Mouse (Mus musculus) neural tube, embryonic 15.5 days (tissue): ENCODE measurements at regions not wholly inside any gene's neighbourhood (a gene's known extent, or its start where the extent isn't known, plus 50 kb on each side); places are given as distances from the start of the nearest gene placed in this dataset.
"Not testable (repeated sequence)": the region's sequence is repeated elsewhere in the genome, so short reads cannot be mapped to it uniquely, and the experiment has no call there.

Experiments
- ATAC-seq: fragments of 200-750 bp; cut with Nextera tagmentation; 2 replicates; pipeline ENCODE4 v1.8.0; 2017; ENCODE audit warnings: mild to moderate bottlenecking, moderate TSS enrichment, moderate library complexity; ENCODE audit not compliant: low FRiP score
- H3K27ac ChIP-seq: fragments of 300-500 bp; sonication (generic); replicated peaks from 2 replicates; pipeline ENCODE4 v1.5.1; 2015; ENCODE audit warnings: mild to moderate bottlenecking, inconsistent platforms
- H3K27me3 ChIP-seq: fragments of 300-500 bp; sonication (generic); replicated peaks from 2 replicates; pipeline ENCODE4 v1.6.1; 2015; ENCODE audit warnings: inconsistent platforms
- H3K36me3 ChIP-seq: fragments of 300-500 bp; sonication (generic); 2 replicates; pipeline ENCODE4 v1.6.1; 2015; ENCODE audit warnings: inconsistent platforms
- H3K4me1 ChIP-seq: fragments of 300-500 bp; sonication (generic); 2 replicates; pipeline ENCODE4 v1.6.1; 2015; ENCODE audit warnings: inconsistent platforms
- H3K4me2 ChIP-seq: fragments of 300-500 bp; sonication (generic); 2 replicates; pipeline ENCODE4 v1.6.1; 2015; ENCODE audit warnings: inconsistent platforms, mild to moderate bottlenecking, moderate library complexity
- H3K4me3 ChIP-seq: fragments of 300-500 bp; sonication (generic); replicated peaks from 2 replicates; pipeline ENCODE4 v1.5.1; 2015; ENCODE audit warnings: mild to moderate bottlenecking, inconsistent platforms
- H3K9ac ChIP-seq: fragments of 300-500 bp; sonication (generic); replicated peaks from 2 replicates; pipeline ENCODE4 v1.6.1; 2015; ENCODE audit warnings: mild to moderate bottlenecking, inconsistent platforms
- H3K9me3 ChIP-seq: fragments of 300-500 bp; sonication (generic); replicated peaks from 2 replicates; pipeline ENCODE4 v1.6.1; 2016; ENCODE audit warnings: inconsistent platforms
- WGBS: fragments of 180-500 bp; shearing (Covaris S2); methylation state at CpG from one replicate; pipeline ENCODE4 v1.1.7; 2015; ENCODE audit warnings: mixed read lengths; 5-methylcytosine and 5-hydroxymethylcytosine counted together

DNA sequence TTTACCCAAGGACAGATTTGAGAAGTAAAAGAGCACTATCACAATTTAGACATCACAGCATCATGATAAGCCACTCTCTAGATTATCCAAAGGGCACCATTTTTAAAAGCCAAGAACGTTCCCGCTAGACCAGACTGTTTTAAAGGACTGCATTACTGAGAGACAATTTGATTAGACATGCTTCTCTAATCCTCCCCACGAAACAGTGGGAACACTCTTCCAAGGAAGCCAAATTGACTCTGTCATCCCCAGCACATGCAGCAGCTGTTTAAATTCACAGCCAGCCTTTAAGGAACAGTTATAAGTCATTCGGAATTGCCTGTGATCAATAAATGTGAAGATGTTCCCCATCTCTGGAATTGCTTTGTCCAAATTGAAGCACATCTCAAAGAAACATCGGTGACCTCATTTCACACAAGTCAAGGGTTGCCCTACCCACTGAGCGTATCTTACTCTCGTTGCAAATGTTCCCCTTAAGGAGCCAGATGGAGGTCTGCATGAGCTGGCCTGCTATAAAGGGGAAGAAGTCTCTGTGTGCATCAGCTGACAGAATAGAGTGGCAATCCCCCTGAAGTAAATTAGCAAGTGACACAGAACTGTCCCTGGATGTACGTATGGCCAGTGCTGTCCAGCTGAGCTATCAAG, 393.2 kb downstream of the Pid1 start:
- Histone ChIP-seq H3K27ac (no peak overlapping the region), H3K4me3 (no peak overlapping the region), H3K36me3 (no peaks in the 10 kb centered on the region), H3K27me3 (no peaks in the 10 kb centered on the region), H3K4me1 (no peaks in the 10 kb centered on the region), H3K9ac (no peak overlapping the region), H3K4me2 (no peak overlapping the region), H3K9me3 (no peaks in the 10 kb centered on the region)
- WGBS = 35% methylated on average over 8 of the region's 8 CpGs
- peak; percentile 50; the same call in 1 of the 2 replicates for ATAC-seq

DNA sequence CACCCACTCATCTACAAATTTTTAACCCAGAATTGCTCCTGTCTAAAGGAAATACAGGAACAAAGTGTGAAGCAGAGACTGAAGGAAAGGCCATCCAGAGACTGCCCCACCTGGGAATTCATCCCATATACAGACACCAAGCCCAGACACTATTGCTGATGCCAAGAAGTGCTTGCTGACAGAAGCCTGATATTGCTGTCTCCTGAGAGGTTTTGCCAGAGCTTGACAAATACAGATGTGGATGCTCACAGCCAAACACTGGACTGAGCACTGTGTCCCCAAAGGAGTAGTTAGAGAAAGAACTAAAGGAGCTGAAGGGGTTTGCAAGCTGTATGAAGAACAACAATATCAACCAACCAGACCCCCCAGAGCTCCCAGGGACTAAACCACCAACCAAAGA, 399.3 kb downstream of the Pid1 start:
- not testable (repeated sequence) for H3K4me2 ChIP-seq, H3K9me3 ChIP-seq, ATAC-seq, H3K4me1 ChIP-seq, H3K27ac ChIP-seq, H3K27me3 ChIP-seq, H3K9ac ChIP-seq, H3K36me3 ChIP-seq, H3K4me3 ChIP-seq

DNA sequence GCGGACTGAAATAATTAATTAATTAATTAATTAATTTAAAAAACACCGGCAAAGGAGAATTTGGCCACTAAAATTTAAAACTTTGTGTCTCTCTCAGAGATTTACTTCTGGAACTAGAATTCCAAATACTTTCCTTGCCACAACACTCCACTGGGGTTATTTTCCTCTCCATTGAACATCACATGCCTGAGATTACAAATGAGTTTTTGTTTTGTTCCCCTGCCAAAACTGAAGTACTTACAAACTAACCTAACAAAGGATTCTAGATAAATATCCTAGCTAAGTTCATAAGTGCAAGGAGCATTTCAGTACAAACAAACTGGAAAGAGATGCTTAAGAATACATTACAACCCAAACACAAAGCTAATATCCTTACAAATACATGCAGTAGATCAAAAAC, 402.2 kb downstream of the Pid1 start:
- 91% methylated on average over 2 of the region's 2 CpGs for WGBS
- H3K4me3 ChIP-seq = no peak overlapping the region
- H3K27ac ChIP-seq = no peak overlapping the region
- no peak overlapping the region for H3K9ac ChIP-seq
- no peaks in the 10 kb centered on the region for H3K27me3 ChIP-seq
- no peaks in the 10 kb centered on the region for H3K4me1 ChIP-seq
- H3K4me2 ChIP-seq = no peak overlapping the region
- H3K36me3 ChIP-seq = no peaks in the 10 kb centered on the region
- no peaks in the 10 kb centered on the region for H3K9me3 ChIP-seq
- ATAC-seq = no peak

DNA sequence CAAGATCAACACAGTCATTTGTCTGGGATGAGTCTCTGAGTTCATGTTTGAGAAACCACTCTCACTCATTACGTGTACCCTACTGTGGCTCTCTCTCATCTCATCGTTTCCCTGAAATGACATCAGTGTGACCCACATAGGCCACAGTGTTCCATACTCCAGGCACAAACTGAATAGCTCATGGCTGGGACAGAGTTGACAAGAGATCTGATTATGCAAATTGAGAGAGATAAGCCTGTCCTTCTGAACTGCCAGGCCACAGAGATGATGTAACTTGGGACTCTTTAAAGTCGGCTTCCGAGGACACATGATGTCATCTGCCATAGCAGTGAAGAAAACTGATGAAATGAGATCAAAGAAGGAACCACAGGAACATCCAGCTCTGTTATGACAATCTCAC, 404.2 kb downstream of the Pid1 start:
- Histone ChIP-seq H3K36me3 (no peaks in the 10 kb centered on the region), H3K9ac (no peak overlapping the region), H3K4me2 (no peak overlapping the region), H3K4me1 (no peaks in the 10 kb centered on the region), H3K27me3 (no peaks in the 10 kb centered on the region), H3K9me3 (no peaks in the 10 kb centered on the region), H3K4me3 (no peak overlapping the region), H3K27ac (no peak overlapping the region)
- 94% methylated on average over 4 of the region's 4 CpGs for WGBS
- no peak for ATAC-seq

DNA sequence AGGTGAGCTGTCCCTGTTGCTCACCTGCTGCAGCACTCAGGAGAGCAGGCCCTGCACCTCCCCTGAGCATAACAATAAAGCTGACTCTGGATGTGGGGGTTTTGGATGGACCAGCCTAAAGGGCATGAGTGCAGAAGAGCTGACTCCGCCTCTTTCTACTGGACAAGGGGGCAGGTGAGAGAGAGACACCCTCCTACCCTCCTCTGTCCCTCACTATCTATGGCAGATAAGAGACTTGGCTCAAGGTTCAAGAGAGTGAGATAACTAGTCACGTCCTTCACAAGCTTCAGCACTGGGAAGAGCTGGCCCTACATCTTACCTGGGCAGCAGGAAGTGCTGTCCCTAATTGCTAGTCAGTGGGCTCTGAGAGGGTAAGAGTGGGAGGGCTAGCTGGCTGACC, 441.1 kb downstream of the Pid1 start:
- H3K27ac ChIP-seq = no peak overlapping the region
- ATAC-seq = no peak
- no peaks in the 10 kb centered on the region for H3K4me1 ChIP-seq
- 85% methylated on average over 2 of the region's 2 CpGs for WGBS
- no peak overlapping the region for H3K4me3 ChIP-seq
- no peak overlapping the region for H3K9ac ChIP-seq
- H3K27me3 ChIP-seq = no peaks in the 10 kb centered on the region
- no peak overlapping the region for H3K4me2 ChIP-seq
- H3K9me3 ChIP-seq = no peaks in the 10 kb centered on the region
- H3K36me3 ChIP-seq = no peaks in the 10 kb centered on the region

DNA sequence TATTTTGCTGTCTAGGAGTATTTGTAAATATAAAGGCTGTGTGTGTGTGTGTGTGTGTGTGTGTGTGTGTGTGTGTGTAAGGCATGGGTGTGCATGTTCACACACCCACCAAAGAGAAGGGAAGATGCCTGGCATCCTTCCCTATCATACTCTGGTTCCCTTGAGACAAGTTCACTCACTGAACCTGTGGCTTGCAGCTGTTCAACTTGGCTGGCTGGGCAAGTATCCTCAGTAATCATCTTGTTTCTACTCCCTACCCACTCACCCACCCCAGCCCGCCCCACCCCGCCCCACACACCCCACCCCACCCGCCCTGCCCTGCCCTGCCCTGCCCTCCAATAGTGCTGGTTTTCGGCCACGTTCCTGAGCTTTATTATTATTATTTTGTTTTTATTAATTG, 448.5 kb downstream of the Pid1 start:
- Histone ChIP-seq H3K4me1 (no peaks in the 10 kb centered on the region), H3K36me3 (no peaks in the 10 kb centered on the region), H3K4me3 (no peak overlapping the region), H3K9ac (no peak overlapping the region), H3K27me3 (no peaks in the 10 kb centered on the region), H3K27ac (no peak overlapping the region), H3K4me2 (no peak overlapping the region), H3K9me3 (no peaks in the 10 kb centered on the region)
- WGBS = 89% methylated on average over 5 of the region's 5 CpGs
- ATAC-seq = no peak

DNA sequence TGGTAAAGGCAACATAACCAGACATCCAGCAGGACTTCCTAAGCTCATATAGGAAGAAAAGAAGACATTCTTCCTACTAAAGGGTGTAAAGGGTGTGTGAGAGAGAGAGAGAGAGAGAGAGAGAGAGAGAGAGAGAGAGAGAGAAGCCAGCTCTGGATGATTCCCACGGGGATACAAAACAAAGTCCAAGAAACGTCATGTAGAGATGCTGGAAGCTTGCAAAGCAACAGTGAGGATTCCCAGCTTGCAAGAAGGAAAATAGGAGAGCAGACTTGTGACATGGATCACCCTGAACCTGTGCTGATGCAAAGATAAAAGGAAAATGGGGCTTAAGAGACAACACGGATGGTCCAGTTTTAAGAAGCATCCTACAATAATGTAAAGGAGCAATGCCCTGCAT, 456.6 kb downstream of the Pid1 start:
- WGBS = 56% methylated on average over 3 of the region's 3 CpGs
- Histone ChIP-seq H3K36me3 (no peaks in the 10 kb centered on the region), H3K9ac (no peak overlapping the region), H3K27me3 (no peaks in the 10 kb centered on the region), H3K27ac (no peak overlapping the region), H3K9me3 (no peaks in the 10 kb centered on the region), H3K4me1 (no peaks in the 10 kb centered on the region), H3K4me3 (no peak overlapping the region), H3K4me2 (no peak overlapping the region)
- no peak for ATAC-seq

DNA sequence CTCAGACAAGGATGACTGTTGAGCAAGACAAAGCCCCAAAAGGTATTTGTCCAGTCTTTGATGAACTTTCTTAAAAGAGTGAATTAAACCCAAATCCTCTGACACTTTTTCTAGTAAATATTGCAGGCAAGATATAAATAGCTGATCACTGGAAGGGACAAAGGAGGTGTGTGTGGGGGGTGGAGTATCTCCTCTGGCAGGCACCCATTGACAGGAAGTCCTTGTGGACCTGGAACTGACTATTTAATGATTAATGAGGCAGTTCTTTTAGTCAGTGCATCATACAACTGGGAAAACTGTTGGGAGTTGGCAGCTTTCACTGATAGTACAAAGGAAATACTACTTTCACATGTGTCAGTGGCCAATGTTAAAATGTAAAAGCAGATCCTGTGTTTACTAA, 457.1 kb downstream of the Pid1 start:
- Histone ChIP-seq H3K4me1 (no peaks in the 10 kb centered on the region), H3K27ac (no peak overlapping the region), H3K36me3 (no peaks in the 10 kb centered on the region), H3K27me3 (no peaks in the 10 kb centered on the region), H3K9me3 (no peaks in the 10 kb centered on the region), H3K9ac (no peak overlapping the region), H3K4me3 (no peak overlapping the region), H3K4me2 (no peak overlapping the region)
- ATAC-seq = no peak

DNA sequence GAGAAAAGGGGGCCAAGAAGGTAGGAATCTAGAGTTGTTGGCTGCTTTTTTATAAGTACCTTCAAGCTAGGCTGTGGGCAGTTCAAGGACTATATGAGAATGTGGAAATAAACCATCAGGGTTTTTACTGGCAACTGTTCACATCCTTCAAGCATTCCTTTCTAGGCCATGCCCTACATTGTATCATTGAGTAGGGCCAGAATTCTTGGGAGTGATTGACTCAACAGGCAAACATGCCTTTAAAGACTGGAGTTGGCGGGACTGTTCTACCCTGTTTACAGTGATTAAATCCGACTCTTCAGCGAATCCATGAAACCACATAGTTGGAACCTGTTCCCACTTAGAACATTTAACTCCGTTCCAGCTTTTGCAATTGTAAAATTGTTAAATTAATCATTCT, 463.8 kb downstream of the Pid1 start:
- H3K9me3 ChIP-seq = no peaks in the 10 kb centered on the region
- H3K4me1 ChIP-seq = peaks cover 7% of the 10 kb centered on the region; the same call in 1 of the 2 replicates
- H3K4me2 ChIP-seq = no peak overlapping the region
- no peak overlapping the region for H3K4me3 ChIP-seq
- no peak overlapping the region for H3K9ac ChIP-seq
- 91% methylated on average over 4 of the region's 4 CpGs for WGBS
- no peaks in the 10 kb centered on the region for H3K27me3 ChIP-seq
- no peaks in the 10 kb centered on the region for H3K36me3 ChIP-seq
- no peak for ATAC-seq
- no peak overlapping the region for H3K27ac ChIP-seq

DNA sequence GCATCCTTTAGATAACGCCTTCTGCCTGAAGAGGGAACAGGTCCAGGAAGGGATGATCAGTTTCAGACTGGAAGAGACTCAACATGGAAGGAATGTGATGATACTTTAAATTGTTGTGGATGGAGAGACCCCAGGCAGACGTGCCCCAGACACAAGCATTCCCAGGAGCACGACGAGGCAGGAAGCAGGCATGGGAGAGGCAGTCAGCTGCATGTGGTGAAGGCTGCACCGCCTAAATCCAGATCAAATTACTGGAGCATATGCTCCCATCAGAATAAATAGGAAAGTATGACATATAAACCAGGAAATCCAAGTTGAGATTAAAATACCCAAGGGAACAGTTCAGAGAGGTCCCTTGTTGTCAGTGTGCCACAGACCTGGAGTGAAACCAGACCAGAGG, 467.3 kb downstream of the Pid1 start:
- Histone ChIP-seq H3K27ac (no peak overlapping the region), H3K27me3 (no peaks in the 10 kb centered on the region), H3K9me3 (no peaks in the 10 kb centered on the region), H3K36me3 (no peaks in the 10 kb centered on the region), H3K4me2 (no peak overlapping the region), H3K9ac (no peak overlapping the region), H3K4me1 (peaks cover 7% of the 10 kb centered on the region; the same call in 1 of the 2 replicates), H3K4me3 (no peak overlapping the region)
- ATAC-seq = no peak
- WGBS = 41% methylated on average over 5 of the region's 5 CpGs

DNA sequence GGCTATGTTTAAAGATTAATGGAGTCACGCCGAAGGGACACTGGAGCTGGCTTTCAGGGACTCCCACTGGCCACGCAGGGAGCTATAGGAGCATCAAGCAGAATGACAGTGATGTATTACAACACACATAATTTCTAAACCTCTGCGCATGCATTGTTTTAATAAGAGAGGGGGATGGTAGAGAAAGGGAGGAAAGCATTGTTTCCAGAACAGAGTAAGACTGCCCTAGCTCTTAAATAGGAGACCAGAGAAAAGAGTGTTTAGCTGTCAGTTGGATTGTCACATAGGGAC, 471.1 kb upstream of the Sphkap start:
- no peak overlapping the region for H3K27ac ChIP-seq
- H3K4me3 ChIP-seq = no peak overlapping the region
- H3K36me3 ChIP-seq = no peaks in the 10 kb centered on the region
- H3K9ac ChIP-seq = no peak overlapping the region
- H3K4me1 ChIP-seq = 0 out of 2 replicates have a peak, but pooled peaks cover 3% of the 10 kb centered on the region
- H3K27me3 ChIP-seq = no peaks in the 10 kb centered on the region
- 20% methylated on average over 4 of the region's 4 CpGs for WGBS
- peak; percentile 41; the same call in 1 of the 2 replicates for ATAC-seq
- H3K9me3 ChIP-seq = no peaks in the 10 kb centered on the region
- H3K4me2 ChIP-seq = no peak overlapping the region

DNA sequence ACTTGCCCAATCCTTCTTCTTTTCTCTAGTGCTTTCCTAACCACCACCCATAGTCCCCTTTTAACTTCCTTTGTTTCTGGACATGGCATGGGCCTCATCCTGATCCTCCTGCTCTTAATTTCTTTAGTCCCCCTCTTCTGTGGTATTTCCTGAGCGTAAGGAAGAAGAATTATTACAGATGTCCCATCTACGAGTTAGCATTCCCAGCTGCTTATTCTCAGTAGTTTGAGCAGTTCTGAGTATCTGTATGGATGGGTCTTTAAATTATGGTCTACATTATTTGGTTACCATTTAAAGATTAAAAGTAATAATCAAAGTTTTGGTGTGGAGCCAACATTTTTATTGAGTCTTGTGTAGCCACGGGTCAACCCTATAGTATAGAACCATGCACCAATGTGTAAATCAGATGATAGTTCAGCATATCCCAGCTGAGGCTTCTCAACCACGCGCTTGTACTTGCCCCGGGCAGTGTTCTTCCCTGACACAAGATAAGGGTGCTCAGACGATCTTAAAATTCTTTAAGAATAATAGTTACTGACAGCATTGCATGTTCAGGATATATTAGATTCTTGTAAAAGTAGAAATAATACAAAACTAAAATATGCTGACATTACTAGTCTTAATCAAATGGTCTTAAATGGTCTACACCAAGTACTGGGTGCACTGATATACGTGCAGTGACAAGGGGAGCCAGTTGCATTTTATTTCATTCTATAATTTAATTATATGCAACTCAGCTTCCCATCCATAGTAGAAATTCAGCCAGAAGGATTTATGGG, 470.5 kb upstream of the Sphkap start:
- Histone ChIP-seq H3K4me3 (no peak overlapping the region), H3K27me3 (no peaks in the 10 kb centered on the region), H3K4me2 (no peak overlapping the region), H3K36me3 (no peaks in the 10 kb centered on the region), H3K9me3 (no peaks in the 10 kb centered on the region), H3K27ac (no peak overlapping the region), H3K9ac (no peak overlapping the region), H3K4me1 (0 out of 2 replicates have a peak, but pooled peaks cover 3% of the 10 kb centered on the region)
- WGBS = 47% methylated on average over 8 of the region's 8 CpGs
- ATAC-seq = no peak
